11 mouse cellular contexts compared by ENCODE assay signal in genomic region chr11:63502181-63502580, GRCm38 (mm10).
DNase-seq lines count a peak whose midpoint lies in the region; ATAC-seq lines count a peak whose summit lies in the region.
"Had no signal": no experiment of that assay in that cellular context is flagged by ENCODE, and none has a peak within 500 bp of the region (broad histone marks: within the 10 kb centered on the region; RNA-seq: fewer than 3 reads in every experiment).

No protein-coding gene starts in this region.

- no peaks in the 10 kb centered on the region for H3K36me3 ChIP-seq in forebrain, embryonic 12.5 days (replicated peaks)
- H3K36me3 ChIP-seq: embryonic facial prominence, embryonic 12.5 days; limb, embryonic 12.5 days; stomach, embryonic 15.5 days had no signal

- ATAC-seq in erythroblast, adult 5-6 weeks (replicated peaks; ENCODE audit: low FRiP score, poor library complexity, severe bottlenecking): no peak
- no peak for ATAC-seq in forebrain, embryonic 12.5 days (ENCODE audit: low FRiP score)

- no peak overlapping the region for H3K4me2 ChIP-seq in forebrain, embryonic 12.5 days
- H3K4me2 ChIP-seq: embryonic facial prominence, embryonic 12.5 days; limb, embryonic 12.5 days; stomach, embryonic 15.5 days had no signal

- no peaks in the 10 kb centered on the region for H3K27me3 ChIP-seq in forebrain, embryonic 12.5 days
- H3K27me3 ChIP-seq: embryonic facial prominence, embryonic 12.5 days; limb, embryonic 12.5 days; stomach, embryonic 15.5 days had no signal

- WGBS in forebrain, embryonic 12.5 days: 78% methylated on average over 5 of the region's 5 CpGs

- H3K9me3 ChIP-seq in forebrain, embryonic 12.5 days: no peaks in the 10 kb centered on the region
- H3K9me3 ChIP-seq: embryonic facial prominence, embryonic 12.5 days; limb, embryonic 12.5 days; stomach, embryonic 15.5 days had no signal

- H3K27ac ChIP-seq in forebrain, embryonic 12.5 days: no peak overlapping the region
- H3K27ac ChIP-seq: embryonic facial prominence, embryonic 12.5 days; limb, embryonic 12.5 days; stomach, embryonic 15.5 days had no signal

- no peak overlapping the region for H3K9ac ChIP-seq in forebrain, embryonic 12.5 days
- H3K9ac ChIP-seq: embryonic facial prominence, embryonic 12.5 days; limb, embryonic 12.5 days; stomach, embryonic 15.5 days had no signal

- no peaks in the 10 kb centered on the region; the same call in 1 of the 2 replicates for H3K4me1 ChIP-seq in forebrain, embryonic 12.5 days
- H3K4me1 ChIP-seq: embryonic facial prominence, embryonic 12.5 days; limb, embryonic 12.5 days; stomach, embryonic 15.5 days had no signal

- H3K4me3 ChIP-seq in forebrain, embryonic 12.5 days (replicated peaks): no peak overlapping the region
- H3K4me3 ChIP-seq: embryonic facial prominence, embryonic 12.5 days; limb, embryonic 12.5 days; stomach, embryonic 15.5 days had no signal

- intact Hi-C loops in left cerebral cortex, postnatal 4 days (cut with DNase I): no loop called here
- intact Hi-C loops in left cerebral cortex, postnatal 14 days (cut with DNase I): no loop called here

- DNase-seq in adrenal gland, postnatal 10 days: peak; percentile 12
- no peak for DNase-seq in adrenal gland, adult (ENCODE audit: inconsistent age in 2 of 2, low spot score in 1 of 2)
- peak; percentile 90 for DNase-seq in left cerebral cortex, postnatal 4 days
- DNase-seq in left cerebral cortex, postnatal 14 days (ENCODE audit: low spot score in 2 of 2): no peak
- DNase-seq in cerebellum, postnatal 14 days: peak; percentile 75 to 87
- DNase-seq in layer of hippocampus, adult 9-11 months: peak; percentile 32

Comparison
In these comparisons a context has a peak if more than half of its experiments do, and no peak if none do; other contexts are left out.
1. DNase-seq: peak in adrenal gland, postnatal 10 days (single experiment), left cerebral cortex, postnatal 4 days (single experiment), cerebellum, postnatal 14 days (2 of 2) and layer of hippocampus, adult 9-11 months (single experiment); none in adrenal gland, adult (0 of 2) and left cerebral cortex, postnatal 14 days (0 of 2).